In genomic region chr11:117939004-117939730, GRCm38 (mm10) we compare ENCODE assay signal across 8 mouse cellular contexts. TPM values are rescaled to one million over a fixed set of nuclear protein-coding genes. Genes with fewer than 3 reads are reported as not detected.
DNase-seq lines count a peak whose midpoint lies in the region; ATAC-seq lines count a peak whose summit lies in the region.

No protein-coding gene starts in this region.

- DNase-seq in kidney, postnatal 36 days, result no peak
- no peak for DNase-seq in forebrain, embryonic 10.5 days (ENCODE audit: extremely low spot score, low spot score)
- DNase-seq in intestine, embryonic 14.5 days (ENCODE audit: low spot score), result no peak
- DNase-seq in Muller cell, postnatal 12 days (ENCODE audit: inconsistent ontology term), result no peak
- no peak for DNase-seq in urinary bladder, postnatal 36 days (ENCODE audit: low spot score in 2 of 2)
- DNase-seq in gastrocnemius, adult 18-20 months (ENCODE audit: low spot score), result no peak

- H3K36me3 ChIP-seq in kidney, embryonic 15.5 days, result no peaks in the 10 kb centered on the region
- no peaks in the 10 kb centered on the region for H3K36me3 ChIP-seq in forebrain, embryonic 10.5 days (replicated peaks)
- H3K36me3 ChIP-seq in intestine, embryonic 14.5 days (ENCODE audit: control insufficient read depth, insufficient read depth, low read length), result no peaks in the 10 kb centered on the region
- no peaks in the 10 kb centered on the region for H3K36me3 ChIP-seq in neural tube, embryonic 14.5 days (ENCODE audit: control insufficient read depth, insufficient read depth, low read length)

- WGBS in kidney, embryonic 15.5 days, result 47% methylated on average over 4 of the region's 4 CpGs
- 28% methylated on average over 4 of the region's 4 CpGs for WGBS in forebrain, embryonic 10.5 days
- 38% methylated on average over 4 of the region's 4 CpGs for WGBS in intestine, embryonic 14.5 days
- 17% methylated on average over 4 of the region's 4 CpGs for WGBS in neural tube, embryonic 14.5 days

- H3K4me1 ChIP-seq in kidney, embryonic 15.5 days, result peaks cover 69% of the 10 kb centered on the region
- H3K4me1 ChIP-seq in forebrain, embryonic 10.5 days, result peaks cover 77% of the 10 kb centered on the region
- H3K4me1 ChIP-seq in intestine, embryonic 14.5 days (replicated peaks; ENCODE audit: control insufficient read depth, insufficient read depth, low read length), result peaks cover 52% of the 10 kb centered on the region
- H3K4me1 ChIP-seq in neural tube, embryonic 14.5 days (ENCODE audit: control insufficient read depth, insufficient read depth, low read length), result 0 out of 2 replicates have a peak, but pooled peaks cover 12% of the 10 kb centered on the region

- H3K27ac ChIP-seq in kidney, embryonic 15.5 days, result peak overlapping the region; percentile 93
- peak overlapping the region; percentile 90 for H3K27ac ChIP-seq in forebrain, embryonic 10.5 days
- H3K27ac ChIP-seq in intestine, embryonic 14.5 days (ENCODE audit: low read depth), result peak overlapping the region; percentile 96
- H3K27ac ChIP-seq in neural tube, embryonic 14.5 days (ENCODE audit: low read depth, low read length), result peak overlapping the region; percentile 18; the same call in 1 of the 2 replicates

- no peak overlapping the region for H3K9ac ChIP-seq in kidney, embryonic 15.5 days
- H3K9ac ChIP-seq in intestine, embryonic 14.5 days (ENCODE audit: low read length), result peak overlapping the region; percentile 10; the same call in 1 of the 2 replicates
- H3K9ac ChIP-seq in neural tube, embryonic 14.5 days (replicated peaks; ENCODE audit: low read depth, low read length), result no peak overlapping the region

- no peaks in the 10 kb centered on the region for H3K9me3 ChIP-seq in kidney, embryonic 15.5 days (replicated peaks)
- no peaks in the 10 kb centered on the region for H3K9me3 ChIP-seq in forebrain, embryonic 10.5 days
- H3K9me3 ChIP-seq in intestine, embryonic 14.5 days (ENCODE audit: control insufficient read depth, low read length), result no peaks in the 10 kb centered on the region
- H3K9me3 ChIP-seq in neural tube, embryonic 14.5 days (ENCODE audit: control insufficient read depth, low read length), result no peaks in the 10 kb centered on the region

- H3K4me3 ChIP-seq in kidney, embryonic 15.5 days (replicated peaks), result no peak overlapping the region
- peak overlapping the region; percentile 32; the same call in 1 of the 2 replicates for H3K4me3 ChIP-seq in forebrain, embryonic 10.5 days
- no peak overlapping the region for H3K4me3 ChIP-seq in intestine, embryonic 14.5 days (ENCODE audit: low read depth, low read length)
- H3K4me3 ChIP-seq in neural tube, embryonic 14.5 days (ENCODE audit: low read depth, low read length), result no peak overlapping the region

- H3K27me3 ChIP-seq in kidney, embryonic 15.5 days, result no peaks in the 10 kb centered on the region
- peaks cover 42% of the 10 kb centered on the region for H3K27me3 ChIP-seq in forebrain, embryonic 10.5 days (ENCODE audit: poor library complexity, severe bottlenecking)
- no peaks in the 10 kb centered on the region for H3K27me3 ChIP-seq in intestine, embryonic 14.5 days (replicated peaks; ENCODE audit: control insufficient read depth, insufficient read depth, low read length)
- H3K27me3 ChIP-seq in neural tube, embryonic 14.5 days (ENCODE audit: control insufficient read depth, insufficient read depth, low read length), result no peaks in the 10 kb centered on the region

- ATAC-seq in kidney, embryonic 15.5 days (replicated peaks; ENCODE audit: low FRiP score), result no peak
- no peak for ATAC-seq in intestine, embryonic 14.5 days (replicated peaks; ENCODE audit: low FRiP score, low TSS enrichment, low read depth)
- ATAC-seq in neural tube, embryonic 14.5 days (ENCODE audit: low read depth), result 0 out of 2 replicates have a peak, but pooled peaks have one; percentile 45

- H3K4me2 ChIP-seq in kidney, embryonic 15.5 days, result peak overlapping the region; percentile 27
- peak overlapping the region; percentile 26; the same call in 1 of the 2 replicates for H3K4me2 ChIP-seq in intestine, embryonic 14.5 days (ENCODE audit: low read length)
- H3K4me2 ChIP-seq in neural tube, embryonic 14.5 days (ENCODE audit: low read depth, low read length), result no peak overlapping the region

RNA-seq across cellular contexts. Expression of gene Socs3, which starts 30.7 kb away (rescaled TPM):
- polyA plus RNA-seq in kidney, embryonic 15.5 days (2015; fragmentation: Nextera tagmentation; extraction: Ambion mirVana), result 14.1 and 15.2 TPM in 2 replicates
- polyA plus RNA-seq in forebrain, embryonic 10.5 days (2016; fragmentation: Nextera tagmentation; extraction: Ambion mirVana), result 13.6 and 14.7 TPM in 2 replicates
- 8.1 and 8.7 TPM in 2 replicates for polyA plus RNA-seq in intestine, embryonic 14.5 days (2014; fragmentation: Nextera tagmentation; extraction: Ambion mirVana)
- polyA plus RNA-seq in neural tube, embryonic 14.5 days (2014; fragmentation: Nextera tagmentation; extraction: Ambion mirVana), result 2.2 and 5.1 TPM in 2 replicates
- 1 to 10 TPM; 3.1 to 6.6 TPM for total RNA-seq in gastrocnemius, adult 18-20 months (2021)

RNA-seq across cellular contexts. Expression of gene Pgs1, which starts 46.9 kb away (rescaled TPM):
- polyA plus RNA-seq in kidney, embryonic 15.5 days (2015; fragmentation: Nextera tagmentation; extraction: Ambion mirVana), result 34.1 and 38.9 TPM in 2 replicates
- 43.8 and 44.7 TPM in 2 replicates for polyA plus RNA-seq in forebrain, embryonic 10.5 days (2016; fragmentation: Nextera tagmentation; extraction: Ambion mirVana)
- 31.6 and 33.8 TPM in 2 replicates for polyA plus RNA-seq in intestine, embryonic 14.5 days (2014; fragmentation: Nextera tagmentation; extraction: Ambion mirVana)
- 49.9 and 52.6 TPM in 2 replicates for polyA plus RNA-seq in neural tube, embryonic 14.5 days (2014; fragmentation: Nextera tagmentation; extraction: Ambion mirVana)
- 10 to 100 TPM; 17.6 to 18.5 TPM for total RNA-seq in gastrocnemius, adult 18-20 months (2021)

Comparison
In these comparisons a context has a peak if more than half of its experiments do, and no peak if none do; other contexts are left out.
1. H3K27ac ChIP-seq: peak in every context shown above with its lines; median percentile 96 in intestine, embryonic 14.5 days; 93 in kidney, embryonic 15.5 days; 90 in forebrain, embryonic 10.5 days; 18 in neural tube, embryonic 14.5 days.